Comparison of ENCODE assay signal across 8 mouse cellular contexts in genomic region chr2:172345258-172345738, GRCm38 (mm10). TPM values are rescaled to one million over a fixed set of nuclear protein-coding genes. Genes with fewer than 3 reads are reported as not detected.
A peak's percentile ranks its signal among the peaks of the same experiment; 100 is the strongest.
DNase-seq lines count a peak whose midpoint lies in the region; ATAC-seq lines count a peak whose summit lies in the region.

Gene Fam210b, plus strand, starts transcription at chr2:172345565.

- peak; percentile 99 for DNase-seq in adipocyte (ENCODE audit: low spot score)
- peak; percentile 97 for DNase-seq in embryo, embryonic 10 days (ENCODE audit: low spot score)
- peak; percentile 90 for DNase-seq in gastrocnemius, postnatal 10 days
- peak; percentile 99 for DNase-seq in induced T-regulatory cell, adult 2 months (ENCODE audit: low read depth)
- peak; percentile 92 to 96 for DNase-seq in left cerebral cortex, adult 9 months (ENCODE audit: low spot score in 2 of 2)
- peak; percentile 93 for DNase-seq in right cerebral cortex, postnatal 14 days
- DNase-seq in urinary bladder, postnatal 36 days (ENCODE audit: low spot score in 2 of 2), result peak; percentile 96

- ATAC-seq in megakaryocyte progenitor cell, adult 5-6 weeks (replicated peaks; ENCODE audit: poor library complexity), result peak; percentile 77

RNA-seq across cellular contexts. Expression of gene Fam210b, which starts in this region (rescaled TPM):
- total RNA-seq in gastrocnemius, postnatal 10 days (2021), result 1 to 10 TPM; 3.2 to 3.3 TPM
- total RNA-seq in megakaryocyte progenitor cell, adult 5-6 weeks (2015), result 3.5 and 4.1 TPM in 2 replicates
- total RNA-seq in megakaryocyte progenitor cell, adult 5-6 weeks (2017), result 2.2 and 2.4 TPM in 2 replicates

Comparison
In these comparisons a context has a peak if more than half of its experiments do, and no peak if none do; other contexts are left out.
1. Peak in every context shown above with its lines: DNase-seq and ATAC-seq.